ENCODE assay signal across 8 mouse cellular contexts in the genomic region with DNA sequence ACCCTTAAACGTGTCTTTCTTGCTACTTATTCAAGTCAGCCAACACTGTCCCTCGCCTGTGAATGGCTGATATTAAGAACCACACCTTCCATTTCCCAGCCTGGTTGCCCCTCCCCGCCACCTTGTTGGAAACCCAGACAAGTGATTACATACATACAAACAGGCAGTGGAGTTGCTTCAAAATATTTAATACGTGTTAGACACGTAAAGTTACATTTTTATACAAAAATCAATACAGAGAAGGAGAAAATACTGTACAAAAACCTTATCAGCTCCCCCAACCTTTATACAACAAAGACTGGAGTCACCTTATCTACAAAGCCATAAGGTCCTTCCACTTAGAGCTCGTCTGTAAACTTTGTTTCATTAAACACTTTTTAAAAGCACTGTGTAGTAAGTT. TPM values are rescaled to one million over a fixed set of nuclear protein-coding genes. Genes with fewer than 3 reads are reported as not detected.
DNase-seq lines count a peak whose midpoint lies in the region; ATAC-seq and TF ChIP-seq lines count a peak whose summit lies in the region.

No protein-coding gene starts in this region.

- H3K9me3 ChIP-seq in G1E (replicated peaks): no peaks in the 10 kb centered on the region
- H3K9me3 ChIP-seq in forebrain, embryonic 15.5 days: no peaks in the 10 kb centered on the region
- H3K9me3 ChIP-seq in liver, postnatal 0 days (ENCODE audit: low read length): no peaks in the 10 kb centered on the region
- H3K9me3 ChIP-seq in stomach, embryonic 14.5 days (ENCODE audit: control insufficient read depth, low read depth, low read length): no peaks in the 10 kb centered on the region

- H3K4me2 ChIP-seq in forebrain, embryonic 15.5 days (replicated peaks): peak overlapping the region; percentile 56
- H3K4me2 ChIP-seq in liver, postnatal 0 days (ENCODE audit: low read depth, low read length): peak overlapping the region; percentile 86
- peak overlapping the region; percentile 84 for H3K4me2 ChIP-seq in stomach, embryonic 14.5 days (replicated peaks; ENCODE audit: low read depth, low read length)

- H3K27ac ChIP-seq in forebrain, embryonic 15.5 days (replicated peaks): peak overlapping the region; percentile 88
- peak overlapping the region; percentile 85 for H3K27ac ChIP-seq in liver, postnatal 0 days (ENCODE audit: low read depth)
- peak overlapping the region; percentile 89; the same call in 1 of the 2 replicates for H3K27ac ChIP-seq in stomach, embryonic 14.5 days (ENCODE audit: low read length)

- TF ChIP-seq CTCF in G1E (IDR thresholded peaks at IDR 0.05; ENCODE audit: low read depth, low read length): no peak
- no peak for TF ChIP-seq CTCF in liver, postnatal 0 days (IDR thresholded peaks at IDR 0.05; ENCODE audit: low read depth)

- DNase-seq in A20 (ENCODE audit: low read depth, low spot score): peak; percentile 52
- DNase-seq in G1E (ENCODE audit: low spot score): peak; percentile 56
- DNase-seq in liver, postnatal 0 days: peak; percentile 66
- DNase-seq in ovary, adult 18-20 months (ENCODE audit: low spot score): no peak
- DNase-seq in layer of hippocampus, adult 18-20 months (ENCODE audit: low spot score in 2 of 2): no peak
- no peak for DNase-seq in gastrocnemius, adult 18-20 months (ENCODE audit: low spot score)

- peak; percentile 77 for ATAC-seq in G1E (ENCODE audit: extremely low read depth, insufficient number of reproducible peaks, low FRiP score, poor library complexity, severe bottlenecking)
- ATAC-seq in forebrain, embryonic 15.5 days (replicated peaks): no peak
- peak; percentile 26 for ATAC-seq in liver, postnatal 0 days
- no peak for ATAC-seq in stomach, embryonic 14.5 days (ENCODE audit: insufficient number of reproducible peaks, insufficient read depth, low FRiP score, low read depth)

- TF ChIP-seq EP300 in liver, postnatal 0 days (IDR thresholded peaks at IDR 0.05; ENCODE audit: low read depth): peak; percentile 83

- H3K9ac ChIP-seq in forebrain, embryonic 15.5 days (replicated peaks): peak overlapping the region; percentile 100
- peak overlapping the region; percentile 95 for H3K9ac ChIP-seq in liver, postnatal 0 days (replicated peaks)
- peak overlapping the region; percentile 97 for H3K9ac ChIP-seq in stomach, embryonic 14.5 days (replicated peaks; ENCODE audit: low read depth, low read length)

- peaks cover 2% of the 10 kb centered on the region; the same call in 1 of the 2 replicates for H3K27me3 ChIP-seq in G1E (ENCODE audit: insufficient read depth, low read length)
- H3K27me3 ChIP-seq in forebrain, embryonic 15.5 days: no peaks in the 10 kb centered on the region
- no peaks in the 10 kb centered on the region for H3K27me3 ChIP-seq in liver, postnatal 0 days (ENCODE audit: insufficient read depth, low read length)
- no peaks in the 10 kb centered on the region for H3K27me3 ChIP-seq in stomach, embryonic 14.5 days (ENCODE audit: control insufficient read depth, insufficient read depth, low read length)

- peak overlapping the region; percentile 94; the same call in 1 of the 2 replicates for H3K4me3 ChIP-seq in G1E (ENCODE audit: low read depth, low read length)
- H3K4me3 ChIP-seq in forebrain, embryonic 15.5 days: peak overlapping the region; percentile 86
- H3K4me3 ChIP-seq in liver, postnatal 0 days (ENCODE audit: low read depth, low read length): peak overlapping the region; percentile 98
- peak overlapping the region; percentile 100 for H3K4me3 ChIP-seq in stomach, embryonic 14.5 days (ENCODE audit: low read depth, low read length)

- peaks cover 33% of the 10 kb centered on the region for H3K4me1 ChIP-seq in G1E (ENCODE audit: insufficient read depth, low read depth, low read length)
- H3K4me1 ChIP-seq in forebrain, embryonic 15.5 days: peaks cover 56% of the 10 kb centered on the region
- H3K4me1 ChIP-seq in liver, postnatal 0 days (ENCODE audit: insufficient read depth): peaks cover 27% of the 10 kb centered on the region
- H3K4me1 ChIP-seq in stomach, embryonic 14.5 days (ENCODE audit: control insufficient read depth, insufficient read depth, low read length): peaks cover 24% of the 10 kb centered on the region

- WGBS in forebrain, embryonic 15.5 days: 14% methylated on average over 6 of the region's 6 CpGs
- WGBS in liver, postnatal 0 days (ENCODE audit: insufficient replicate concordance): 20% methylated on average over 6 of the region's 6 CpGs
- WGBS in stomach, embryonic 14.5 days: 23% methylated on average over 6 of the region's 6 CpGs

- H3K36me3 ChIP-seq in G1E (replicated peaks): no peaks in the 10 kb centered on the region
- H3K36me3 ChIP-seq in forebrain, embryonic 15.5 days: no peaks in the 10 kb centered on the region
- H3K36me3 ChIP-seq in liver, postnatal 0 days (replicated peaks; ENCODE audit: insufficient read depth, low read length): 0 out of 2 replicates have a peak, but pooled peaks cover 3% of the 10 kb centered on the region
- no peaks in the 10 kb centered on the region for H3K36me3 ChIP-seq in stomach, embryonic 14.5 days (ENCODE audit: control insufficient read depth, insufficient read depth, low read length)

RNA-seq across cellular contexts. Expression of a gene that starts 2.1 kb away (rescaled TPM):
- total RNA-seq in G1E (2014; fragmentation: Nextera tagmentation): 6.8 and 8.0 TPM in 2 replicates
- total RNA-seq in G1E (2017): 12.6 and 16.6 TPM in 2 replicates
- polyA plus RNA-seq in G1E (2012): 7.8 and 10.7 TPM in 2 replicates
- polyA plus RNA-seq in forebrain, embryonic 15.5 days (2015; fragmentation: Nextera tagmentation; extraction: Ambion mirVana): 19.8 and 21.5 TPM in 2 replicates
- 1.5 and 3.2 TPM in 2 replicates for polyA plus RNA-seq in liver, postnatal 0 days (2015; fragmentation: Nextera tagmentation; extraction: Ambion mirVana)
- polyA plus RNA-seq in stomach, embryonic 14.5 days (2014; fragmentation: Nextera tagmentation; extraction: Ambion mirVana): 7.1 and 8.2 TPM in 2 replicates
- 10 to 100 TPM; 32.3 to 36.2 TPM for total RNA-seq in layer of hippocampus, adult 18-20 months (2021)
- 10 to 100 TPM in 1 of 2 experiments, 1 to 10 TPM in 1; 4.7 to 19.4 TPM for total RNA-seq in gastrocnemius, adult 18-20 months (2021)

RNA-seq across cellular contexts. Expression of a gene that starts 49.3 kb away (rescaled TPM):
- total RNA-seq in G1E (2014; fragmentation: Nextera tagmentation) (3.6 and 4.3 TPM in 2 replicates), G1E (2017) (2.3 and 3.0 TPM in 2 replicates)
- polyA plus RNA-seq in G1E (2012): 0.02 and 0.09 TPM in 2 replicates
- polyA plus RNA-seq in forebrain, embryonic 15.5 days (2015; fragmentation: Nextera tagmentation; extraction: Ambion mirVana): 0.59 and 0.83 TPM in 2 replicates
- polyA plus RNA-seq in liver, postnatal 0 days (2015; fragmentation: Nextera tagmentation; extraction: Ambion mirVana): 0.78 and 0.92 TPM in 2 replicates
- 11.0 and 13.5 TPM in 2 replicates for polyA plus RNA-seq in stomach, embryonic 14.5 days (2014; fragmentation: Nextera tagmentation; extraction: Ambion mirVana)
- 1 to 10 TPM; 3.8 to 4.1 TPM for total RNA-seq in layer of hippocampus, adult 18-20 months (2021)
- total RNA-seq in gastrocnemius, adult 18-20 months (2021): 10 to 100 TPM; 13.8 to 14.8 TPM

Comparison
In these comparisons a context has a peak if more than half of its experiments do, and no peak if none do; other contexts are left out.
1. DNase-seq: peak in A20 (single experiment), G1E (single experiment) and liver, postnatal 0 days (single experiment); none in ovary, adult 18-20 months (single experiment), layer of hippocampus, adult 18-20 months (0 of 2) and gastrocnemius, adult 18-20 months (single experiment).
2. ATAC-seq: peak in G1E (single experiment) and liver, postnatal 0 days (single experiment); none in forebrain, embryonic 15.5 days (single experiment) and stomach, embryonic 14.5 days (single experiment).
3. Peak in every context shown above with its lines, with median percentiles within 50 percentile points of each other: H3K4me3 ChIP-seq, H3K27ac ChIP-seq, H3K4me2 ChIP-seq and H3K9ac ChIP-seq.